Mouse (Mus musculus) CH12F3 (cell line): Measurements from ENCODE around the gene Cacng3.

Experiments
- in situ Hi-C: fragments of 300-500 bp; cut with MboI; formaldehyde crosslinking; loops from 2 replicates; pipeline ENCODE4 v1.14.3; 2020; ENCODE audit warnings: low sequenced_read_pairs

The Cacng3 gene

GRCm38 (mm10) chr7:122817565-122817964 lies 147.3 kb downstream of the Cacng3 start:
- in situ Hi-C loops = no loop called here
